Mouse (Mus musculus) megakaryocyte, embryonic 14.5 days (primary cell): ENCODE measurements around the gene Cgnl1.

Experiments
- FLI1 ChIP-seq: IDR thresholded peaks from 2 replicates; pipeline ENCODE4 v1.6.1; 2012; ENCODE audit warnings: low read length, inconsistent platforms, mixed read lengths
- GATA1 ChIP-seq: IDR thresholded peaks from 3 replicates; pipeline ENCODE4 v1.6.1; 2012; ENCODE audit warnings: mixed read lengths, low read length, inconsistent platforms, borderline replicate concordance

DNA sequence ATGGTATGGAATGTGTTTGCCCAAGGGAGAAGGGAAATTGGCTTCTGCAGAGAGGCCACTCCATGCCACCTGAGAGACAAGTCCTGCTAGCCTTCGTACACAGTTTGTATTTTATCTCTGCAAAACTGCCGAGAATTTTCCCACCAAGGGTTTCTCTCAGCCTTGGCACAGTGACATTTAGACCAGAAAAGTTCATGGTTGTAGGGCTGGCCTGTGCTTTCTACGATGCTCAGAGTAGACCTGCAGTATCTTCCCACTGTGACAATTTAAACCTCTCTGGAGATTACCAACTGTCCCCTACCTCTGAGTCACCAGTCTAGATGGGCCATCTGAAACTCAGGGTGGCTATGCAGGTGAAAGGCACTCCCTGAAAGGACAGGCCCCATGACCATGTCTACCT, 116.5 kb downstream of the Cgnl1 start:
- TF ChIP-seq GATA1 (no peak), FLI1 (no peak)
